Mouse (Mus musculus) kidney, adult 2 months (tissue): ENCODE results near the gene Tfam.

Experiments used
- CTCF ChIP-seq: fragments of 200-500 bp; conservative IDR thresholded peaks from 2 replicates; pipeline ENCODE4 v1.5.1; 2011; ENCODE audit warnings: low read depth, mild to moderate bottlenecking, control low read depth, low read length, moderate library complexity, mixed read lengths; ENCODE audit not compliant: insufficient read depth, insufficient read length
- POLR2A ChIP-seq: fragments of 200-500 bp; IDR thresholded peaks from one replicate; pipeline ENCODE4 v1.6.1; 2011; ENCODE audit warnings: low read depth, low read length, control low read depth

DNA sequence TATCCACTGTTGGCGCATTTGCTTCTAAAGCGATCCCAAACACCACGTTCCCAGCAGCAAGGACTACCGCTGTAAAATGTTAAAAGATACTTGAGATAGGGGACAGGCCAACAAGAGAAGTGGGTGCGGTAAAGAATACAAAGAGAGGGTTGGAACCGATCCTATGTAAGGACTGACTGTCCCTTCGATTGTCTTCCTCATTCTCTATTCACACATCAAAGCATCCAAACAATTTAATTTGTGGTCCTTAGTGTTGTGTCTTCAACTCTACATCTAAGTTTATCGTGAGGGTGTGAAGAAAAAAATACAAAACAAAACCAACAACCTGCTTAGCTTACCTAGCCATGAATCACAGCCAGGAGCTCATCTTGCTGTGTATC is 46.0 kb upstream of the Tfam start:
- TF ChIP-seq CTCF (no peak), POLR2A (no peak)
